Comparison of ENCODE assay signal across 9 mouse cellular contexts in genomic region chr7:16994400-16994799, GRCm38 (mm10). TPM values are rescaled to one million over a fixed set of nuclear protein-coding genes. Genes with fewer than 3 reads are reported as not detected.
A peak's percentile ranks its signal among the peaks of the same experiment; 100 is the strongest.
DNase-seq lines count a peak whose midpoint lies in the region; ATAC-seq and TF ChIP-seq lines count a peak whose summit lies in the region.
"Had no signal": no experiment of that assay in that cellular context is flagged by ENCODE, and none has a peak within 500 bp of the region (broad histone marks: within the 10 kb centered on the region; RNA-seq: fewer than 3 reads in every experiment).

No protein-coding gene starts in this region.

- intact Hi-C loops in gastrocnemius, postnatal 14 days (cut with DNase I; ENCODE audit: low total_unique reads): no loop called here

- WGBS in lung, adult 2 months: 7% methylated on average over 20 of the region's 20 CpGs
- WGBS in forebrain, embryonic 12.5 days: 8% methylated on average over 20 of the region's 20 CpGs
- WGBS in intestine, postnatal 0 days: 4% methylated on average over 20 of the region's 20 CpGs
- 12% methylated on average over 20 of the region's 20 CpGs for WGBS in neural tube, embryonic 13.5 days

- DNase-seq in lung, adult 2 months: no peak
- DNase-seq in lung, postnatal 25 days (ENCODE audit: low spot score): no peak
- no peak for DNase-seq in layer of hippocampus, adult 8-10 months (ENCODE audit: low spot score in 2 of 2)
- no peak for DNase-seq in frontal cortex, postnatal 10 days (ENCODE audit: low spot score in 2 of 2)
- DNase-seq in gastrocnemius, postnatal 14 days: no peak

- H3K4me2 ChIP-seq in forebrain, embryonic 12.5 days: peak overlapping the region; percentile 63
- H3K4me2 ChIP-seq in intestine, postnatal 0 days (replicated peaks; ENCODE audit: low read depth): peak overlapping the region; percentile 68
- peak overlapping the region; percentile 53 for H3K4me2 ChIP-seq in neural tube, embryonic 13.5 days

- H3K9ac ChIP-seq in forebrain, embryonic 12.5 days: peak overlapping the region; percentile 59
- peak overlapping the region; percentile 61 for H3K9ac ChIP-seq in intestine, postnatal 0 days (ENCODE audit: low read depth, low read length)
- H3K9ac ChIP-seq in neural tube, embryonic 13.5 days: peak overlapping the region; percentile 68

- TF ChIP-seq CTCF in lung, adult 2 months (IDR thresholded peaks at IDR 0.05; ENCODE audit: insufficient read depth, low read length): no peak
- no peak for TF ChIP-seq CTCF in intestine, postnatal 0 days (IDR thresholded peaks at IDR 0.05; ENCODE audit: low read depth)

- 0 out of 2 replicates have a peak, but pooled peaks cover under 1% of the 10 kb centered on the region for H3K4me1 ChIP-seq in lung, adult 2 months (ENCODE audit: control insufficient read depth, insufficient read depth, low read length)
- peaks cover 63% of the 10 kb centered on the region for H3K4me1 ChIP-seq in forebrain, embryonic 12.5 days
- H3K4me1 ChIP-seq in intestine, postnatal 0 days (replicated peaks; ENCODE audit: control insufficient read depth, insufficient read depth, low read length): 0 out of 2 replicates have a peak, but pooled peaks cover 7% of the 10 kb centered on the region
- H3K4me1 ChIP-seq in neural tube, embryonic 13.5 days (replicated peaks): peaks cover 62% of the 10 kb centered on the region

- H3K36me3 ChIP-seq in forebrain, embryonic 12.5 days (replicated peaks): peaks cover 12% of the 10 kb centered on the region; the same call in 1 of the 2 replicates
- H3K36me3 ChIP-seq in intestine, postnatal 0 days (ENCODE audit: control insufficient read depth, insufficient read depth): no peaks in the 10 kb centered on the region
- H3K36me3 ChIP-seq in neural tube, embryonic 13.5 days: no peaks in the 10 kb centered on the region

- ATAC-seq in forebrain, embryonic 12.5 days (ENCODE audit: low FRiP score): no peak
- 0 out of 2 replicates have a peak, but pooled peaks have one; percentile 3 for ATAC-seq in intestine, postnatal 0 days
- ATAC-seq in neural tube, embryonic 13.5 days (ENCODE audit: low read depth): no peak

- no peak for TF ChIP-seq POLR2A in lung, adult 2 months (IDR thresholded peaks at IDR 0.05; ENCODE audit: borderline replicate concordance, extremely low read depth, low read depth, low read length)

- no peaks in the 10 kb centered on the region for H3K27me3 ChIP-seq in forebrain, embryonic 12.5 days
- H3K27me3 ChIP-seq in intestine, postnatal 0 days (replicated peaks; ENCODE audit: control insufficient read depth, insufficient read depth, low read length): no peaks in the 10 kb centered on the region
- H3K27me3 ChIP-seq in neural tube, embryonic 13.5 days: no peaks in the 10 kb centered on the region

- peak overlapping the region; percentile 75; the same call in 1 of the 2 replicates for H3K27ac ChIP-seq in forebrain, embryonic 12.5 days
- H3K27ac ChIP-seq in intestine, postnatal 0 days (ENCODE audit: low read depth, low read length): peak overlapping the region; percentile 58; the same call in 1 of the 2 replicates
- peak overlapping the region; percentile 15; the same call in 1 of the 2 replicates for H3K27ac ChIP-seq in neural tube, embryonic 13.5 days (replicated peaks)
- H3K27ac ChIP-seq: macrophage had no signal

- H3K9me3 ChIP-seq in forebrain, embryonic 12.5 days: no peaks in the 10 kb centered on the region
- H3K9me3 ChIP-seq in intestine, postnatal 0 days (ENCODE audit: control insufficient read depth): no peaks in the 10 kb centered on the region
- H3K9me3 ChIP-seq in neural tube, embryonic 13.5 days: no peaks in the 10 kb centered on the region

- H3K4me3 ChIP-seq in lung, adult 2 months (replicated peaks; ENCODE audit: extremely low read depth, low read depth, low read length): peak overlapping the region; percentile 49
- H3K4me3 ChIP-seq in forebrain, embryonic 12.5 days (replicated peaks): peak overlapping the region; percentile 40
- peak overlapping the region; percentile 45 for H3K4me3 ChIP-seq in intestine, postnatal 0 days (ENCODE audit: low read depth, low read length)
- peak overlapping the region; percentile 43 for H3K4me3 ChIP-seq in neural tube, embryonic 13.5 days

RNA-seq across cellular contexts. Expression of gene Ccdc8, which starts 1.9 kb away (rescaled TPM):
- 4.1 and 5.2 TPM in 2 replicates for polyA plus RNA-seq in lung, adult 2 months (2012; rRNA removed)
- 9.1 and 11.5 TPM in 2 replicates for polyA plus RNA-seq in forebrain, embryonic 12.5 days (2016; fragmentation: Nextera tagmentation; extraction: Ambion mirVana)
- polyA plus RNA-seq in intestine, postnatal 0 days (2015; fragmentation: Nextera tagmentation; extraction: Ambion mirVana): 3.6 and 4.0 TPM in 2 replicates
- 6.6 and 7.6 TPM in 2 replicates for polyA plus RNA-seq in neural tube, embryonic 13.5 days (2015; fragmentation: Nextera tagmentation; extraction: Ambion mirVana)
- 1 to 10 TPM; 2.0 to 2.6 (median 2.3) TPM for total RNA-seq in layer of hippocampus, adult 8-10 months (2022)
- 1 to 10 TPM; 5.8 to 6.5 TPM for total RNA-seq in gastrocnemius, postnatal 14 days (2021)

RNA-seq across cellular contexts. Expression of gene Gm42372, which starts 11.5 kb away (rescaled TPM):
- polyA plus RNA-seq in lung, adult 2 months (2012; rRNA removed): 0.03 and 0.04 TPM in 2 replicates
- 1.6 and 1.7 TPM in 2 replicates for polyA plus RNA-seq in forebrain, embryonic 12.5 days (2016; fragmentation: Nextera tagmentation; extraction: Ambion mirVana)
- polyA plus RNA-seq in intestine, postnatal 0 days (2015; fragmentation: Nextera tagmentation; extraction: Ambion mirVana): 0.09 and 0.10 TPM in 2 replicates
- 3.3 and 3.5 TPM in 2 replicates for polyA plus RNA-seq in neural tube, embryonic 13.5 days (2015; fragmentation: Nextera tagmentation; extraction: Ambion mirVana)
- total RNA-seq in layer of hippocampus, adult 8-10 months (2022): 10 to 100 TPM; 47.3 to 63.6 (median 51.9) TPM
- under 1 TPM in 1 of 2 experiments, not detected in 1; 0.04 TPM for total RNA-seq in gastrocnemius, postnatal 14 days (2021)
- polyA plus RNA-seq: macrophage had no signal

RNA-seq across cellular contexts. Expression of gene Ppp5c, which starts 33.3 kb away (rescaled TPM):
- polyA plus RNA-seq in lung, adult 2 months (2012; rRNA removed): 141 and 153 TPM in 2 replicates
- 107 and 112 TPM in 2 replicates for polyA plus RNA-seq in forebrain, embryonic 12.5 days (2016; fragmentation: Nextera tagmentation; extraction: Ambion mirVana)
- 44.4 and 45.0 TPM in 2 replicates for polyA plus RNA-seq in intestine, postnatal 0 days (2015; fragmentation: Nextera tagmentation; extraction: Ambion mirVana)
- polyA plus RNA-seq in neural tube, embryonic 13.5 days (2015; fragmentation: Nextera tagmentation; extraction: Ambion mirVana): 116 and 127 TPM in 2 replicates
- total RNA-seq in layer of hippocampus, adult 8-10 months (2022): 100 to 1,000 TPM; 147 to 166 (median 151) TPM
- total RNA-seq in gastrocnemius, postnatal 14 days (2021): 10 to 100 TPM; 56.3 to 67.8 TPM

RNA-seq across cellular contexts. Expression of gene Pnmal1, which starts 34.9 kb away (rescaled TPM):
- not detected in 2 replicates for polyA plus RNA-seq in lung, adult 2 months (2012; rRNA removed)
- 32.3 and 37.0 TPM in 2 replicates for polyA plus RNA-seq in forebrain, embryonic 12.5 days (2016; fragmentation: Nextera tagmentation; extraction: Ambion mirVana)
- polyA plus RNA-seq in intestine, postnatal 0 days (2015; fragmentation: Nextera tagmentation; extraction: Ambion mirVana): 2.0 and 2.2 TPM in 2 replicates
- polyA plus RNA-seq in neural tube, embryonic 13.5 days (2015; fragmentation: Nextera tagmentation; extraction: Ambion mirVana): 37.6 and 39.7 TPM in 2 replicates
- 100 to 1,000 TPM in 2 of 4 experiments, 10 to 100 TPM in 2; 93.0 to 128 (median 106) TPM for total RNA-seq in layer of hippocampus, adult 8-10 months (2022)
- total RNA-seq in gastrocnemius, postnatal 14 days (2021): not detected
- polyA plus RNA-seq: macrophage had no signal

RNA-seq across cellular contexts. Expression of gene Pnmal2, which starts 49.9 kb away (rescaled TPM):
- 2.0 and 3.2 TPM in 2 replicates for polyA plus RNA-seq in lung, adult 2 months (2012; rRNA removed)
- polyA plus RNA-seq in forebrain, embryonic 12.5 days (2016; fragmentation: Nextera tagmentation; extraction: Ambion mirVana): 52.6 and 53.3 TPM in 2 replicates
- polyA plus RNA-seq in intestine, postnatal 0 days (2015; fragmentation: Nextera tagmentation; extraction: Ambion mirVana): 3.3 and 3.6 TPM in 2 replicates
- 76.2 and 82.4 TPM in 2 replicates for polyA plus RNA-seq in neural tube, embryonic 13.5 days (2015; fragmentation: Nextera tagmentation; extraction: Ambion mirVana)
- 100 to 1,000 TPM; 311 to 360 (median 338) TPM for total RNA-seq in layer of hippocampus, adult 8-10 months (2022)
- total RNA-seq in gastrocnemius, postnatal 14 days (2021): 10 to 100 TPM in 1 of 2 experiments, 1 to 10 TPM in 1; 9.2 to 11.8 TPM
- polyA plus RNA-seq: macrophage had no signal

Comparison
In these comparisons a context has a peak if more than half of its experiments do, and no peak if none do; other contexts are left out.
1. H3K27ac ChIP-seq: peak in every context shown above with its lines; median percentile 75 in forebrain, embryonic 12.5 days; 58 in intestine, postnatal 0 days; 15 in neural tube, embryonic 13.5 days.